9 mouse cellular contexts compared by ENCODE assay signal in the genomic region with DNA sequence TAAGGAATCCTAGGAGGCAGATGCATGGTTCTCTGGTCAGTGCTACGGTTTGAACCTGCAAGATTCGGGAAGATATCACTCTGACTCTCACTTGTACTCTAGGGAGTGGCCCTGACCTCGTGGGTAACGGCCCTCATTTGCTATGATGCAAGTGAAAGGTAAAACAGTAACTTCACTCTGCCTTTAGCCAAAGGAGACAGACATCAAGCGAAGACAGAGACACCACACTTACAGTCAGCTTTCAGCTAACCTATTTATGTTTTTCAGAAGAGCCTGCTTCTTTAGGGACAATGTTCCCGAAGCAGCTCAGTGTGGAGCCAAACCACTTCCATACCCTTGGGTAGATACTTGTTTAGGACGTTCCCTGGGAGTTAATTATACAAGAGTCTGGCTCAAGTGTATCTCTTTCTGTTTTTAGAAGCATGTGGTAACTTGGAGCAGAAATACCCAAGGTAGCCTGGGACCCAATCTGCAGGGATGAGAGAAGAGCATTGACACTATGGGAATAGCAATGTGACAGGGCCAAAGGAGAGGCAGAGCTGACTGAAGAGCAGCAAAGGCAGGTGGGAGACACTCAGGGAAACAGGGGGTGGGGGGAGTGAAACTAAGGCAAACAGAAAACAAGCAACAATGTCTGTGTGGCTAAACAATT. TPM values are rescaled to one million over a fixed set of nuclear protein-coding genes. Genes with fewer than 3 reads are reported as not detected.
DNase-seq lines count a peak whose midpoint lies in the region; ATAC-seq and TF ChIP-seq lines count a peak whose summit lies in the region.
"Had no signal": no experiment of that assay in that cellular context is flagged by ENCODE, and none has a peak within 500 bp of the region (broad histone marks: within the 10 kb centered on the region; RNA-seq: fewer than 3 reads in every experiment).

No protein-coding gene starts in this region.

- peak; percentile 10; the same call in 1 of the 2 replicates for TF ChIP-seq POLR2A in heart, adult 2 months (IDR thresholded peaks at IDR 0.05; ENCODE audit: insufficient read depth, low read depth, low read length)
- TF ChIP-seq POLR2A in bone marrow, adult 2 months (IDR thresholded peaks at IDR 0.05; ENCODE audit: borderline replicate concordance, control insufficient read depth, low read depth, low read length), result no peak

- intact Hi-C loops in heart, adult 2 months (cut with DNase I), result loop anchor here (2.0 kb wide), 1 partner anchor 19 kb away; the partner anchor contains the start of gene Hist2h4
- intact Hi-C loops in heart, postnatal 14 days (cut with DNase I), result no loop called here

- H3K4me3 ChIP-seq in heart, adult 2 months, result no peak overlapping the region; the same call in none of the 2 replicates
- H3K4me3 ChIP-seq in bone marrow, adult 2 months (replicated peaks; ENCODE audit: control insufficient read depth, low read depth, low read length), result peak overlapping the region; percentile 82
- H3K4me3 ChIP-seq in hindbrain, embryonic 12.5 days, result no peak overlapping the region
- peak overlapping the region; percentile 71 to 100; a peak in 3 of 4 replicates for H3K4me3 ChIP-seq in liver, embryonic 14.5 days (ENCODE audit: insufficient read depth in 1 of 2, low read depth in 2 of 2, low read length in 2 of 2)

- no peaks in the 10 kb centered on the region for H3K27me3 ChIP-seq in heart, adult 2 months (ENCODE audit: control insufficient read depth, insufficient read depth, low read length)
- no peaks in the 10 kb centered on the region for H3K27me3 ChIP-seq in hindbrain, embryonic 12.5 days
- H3K27me3 ChIP-seq in liver, embryonic 14.5 days (ENCODE audit: control insufficient read depth, insufficient read depth, low read length), result no peaks in the 10 kb centered on the region
- H3K27me3 ChIP-seq: Patski had no signal

- H3K9ac ChIP-seq in heart, adult 2 months (ENCODE audit: low read depth, low read length), result peak overlapping the region; percentile 72
- peak overlapping the region; percentile 84; the same call in 1 of the 2 replicates for H3K9ac ChIP-seq in hindbrain, embryonic 12.5 days
- peak overlapping the region; percentile 99 for H3K9ac ChIP-seq in liver, embryonic 14.5 days (replicated peaks)

- no peak for TF ChIP-seq CTCF in heart, adult 2 months (IDR thresholded peaks at IDR 0.05)
- TF ChIP-seq CTCF in bone marrow, adult 2 months (IDR thresholded peaks at IDR 0.05; ENCODE audit: control insufficient read depth, insufficient read depth, low read length), result no peak
- no peak for TF ChIP-seq CTCF in liver, embryonic 14.5 days (IDR thresholded peaks at IDR 0.05; ENCODE audit: low read depth)

- H3K4me2 ChIP-seq in hindbrain, embryonic 12.5 days (replicated peaks), result peak overlapping the region; percentile 60; the same call in 1 of the 2 replicates
- peak overlapping the region; percentile 95 for H3K4me2 ChIP-seq in liver, embryonic 14.5 days (ENCODE audit: low read depth)

- no peak for TF ChIP-seq EP300 in heart, adult 2 months (IDR thresholded peaks at IDR 0.05; ENCODE audit: insufficient read depth, low read depth, low read length)
- no peak for TF ChIP-seq EP300 in liver, embryonic 14.5 days (IDR thresholded peaks at IDR 0.05; ENCODE audit: low read depth)

- peak in 1 of 2 experiments; percentile 24 for DNase-seq in heart, adult 2 months
- DNase-seq in heart, postnatal 14 days, result no peak
- no peak for DNase-seq in liver, embryonic 14.5 days (ENCODE audit: low read depth in 3 of 3, low spot score in 3 of 3)
- no peak for DNase-seq in adrenal gland, postnatal 36 days
- DNase-seq in spleen, adult 18-20 months, result no peak
- DNase-seq in adrenal gland, postnatal 4 days (ENCODE audit: low spot score in 2 of 2), result no peak

- peaks cover 9% of the 10 kb centered on the region for H3K4me1 ChIP-seq in heart, adult 2 months (ENCODE audit: control insufficient read depth, insufficient read depth, low read length)
- peaks cover 5% of the 10 kb centered on the region for H3K4me1 ChIP-seq in bone marrow, adult 2 months (ENCODE audit: control insufficient read depth, insufficient read depth, low read length)
- H3K4me1 ChIP-seq in hindbrain, embryonic 12.5 days, result peaks cover 16% of the 10 kb centered on the region
- peaks cover 30 to 39% of the 10 kb centered on the region in 2 experiments for H3K4me1 ChIP-seq in liver, embryonic 14.5 days (replicated peaks; ENCODE audit: control insufficient read depth in 2 of 2, insufficient read depth in 2 of 2, low read length in 1 of 2)

- peaks cover 10% of the 10 kb centered on the region for H3K36me3 ChIP-seq in heart, adult 2 months (ENCODE audit: control insufficient read depth, insufficient read depth, low read length)
- no peaks in the 10 kb centered on the region for H3K36me3 ChIP-seq in hindbrain, embryonic 12.5 days
- no peaks in the 10 kb centered on the region for H3K36me3 ChIP-seq in liver, embryonic 14.5 days (replicated peaks; ENCODE audit: control insufficient read depth, insufficient read depth, low read depth)

- WGBS in heart, adult 2 months, result 66% methylated on average over 7 of the region's 7 CpGs
- WGBS in bone marrow, adult 2 months, result 48% methylated on average over 7 of the region's 7 CpGs
- 83% methylated on average over 7 of the region's 7 CpGs for WGBS in hindbrain, embryonic 12.5 days
- 65% methylated on average over 7 of the region's 7 CpGs for WGBS in liver, embryonic 14.5 days (ENCODE audit: insufficient replicate concordance)

- H3K27ac ChIP-seq in heart, adult 2 months, result peak overlapping the region; percentile 100
- H3K27ac ChIP-seq in bone marrow, adult 2 months (ENCODE audit: control insufficient read depth, insufficient read depth, low read depth, low read length, poor library complexity), result peak overlapping the region; percentile 94
- peak overlapping the region; percentile 98 for H3K27ac ChIP-seq in hindbrain, embryonic 12.5 days
- peak overlapping the region; percentile 99 for H3K27ac ChIP-seq in liver, embryonic 14.5 days

- no peak for ATAC-seq in hindbrain, embryonic 12.5 days (ENCODE audit: low FRiP score)
- ATAC-seq in liver, embryonic 14.5 days (ENCODE audit: insufficient read depth), result no peak
- ATAC-seq: Patski had no signal

- H3K79me2 ChIP-seq in heart, adult 2 months (replicated peaks; ENCODE audit: control insufficient read depth, insufficient read depth, low read length), result no peaks in the 10 kb centered on the region

- no peaks in the 10 kb centered on the region for H3K9me3 ChIP-seq in hindbrain, embryonic 12.5 days (replicated peaks)
- H3K9me3 ChIP-seq in liver, embryonic 14.5 days (ENCODE audit: control insufficient read depth, low read length), result no peaks in the 10 kb centered on the region

RNA-seq across cellular contexts. Expression of gene Hist2h2aa1, which starts 1.2 kb away (rescaled TPM):
- 10 to 100 TPM in 1 of 2 experiments, 1 to 10 TPM in 1; 7.1 to 13.0 TPM for total RNA-seq in heart, adult 2 months (2021)
- 60.4 and 124 TPM in 2 replicates for polyA plus RNA-seq in heart, adult 2 months (2012; rRNA removed)
- total RNA-seq in heart, postnatal 14 days (2021), result 10 to 100 TPM; 13.0 to 17.3 TPM
- polyA plus RNA-seq in bone marrow, adult 2 months (2011; ENCODE audit: insufficient read depth, insufficient read length, low replicate concordance, missing spikeins), result 4.5 TPM in 1 of 2 replicates, not detected in the other
- 16.0 and 22.0 TPM in 2 replicates for polyA plus RNA-seq in hindbrain, embryonic 12.5 days (2016; fragmentation: Nextera tagmentation; extraction: Ambion mirVana)
- polyA plus RNA-seq in liver, embryonic 14.5 days (2012; rRNA removed), result 45.7 and 46.3 TPM in 2 replicates
- polyA plus RNA-seq in liver, embryonic 14.5 days (2014; fragmentation: Nextera tagmentation; extraction: Ambion mirVana), result 32.0 TPM in 2 replicates
- 10 to 100 TPM in 1 of 2 experiments, 1 to 10 TPM in 1; 2.9 to 13.5 TPM for total RNA-seq in adrenal gland, postnatal 36 days (2021)
- total RNA-seq in adrenal gland, postnatal 4 days (2021), result 10 to 100 TPM; 34.3 to 35.1 TPM

RNA-seq across cellular contexts. Expression of gene Hist2h3c1, which starts 2.4 kb away (rescaled TPM):
- total RNA-seq in heart, adult 2 months (2021), result not detected
- polyA plus RNA-seq in heart, adult 2 months (2012; rRNA removed), result not detected in 2 replicates
- 1 to 10 TPM in 1 of 2 experiments, not detected in 1; 1.1 TPM for total RNA-seq in heart, postnatal 14 days (2021)
- not detected in 2 replicates for polyA plus RNA-seq in bone marrow, adult 2 months (2011; ENCODE audit: insufficient read depth, insufficient read length, low replicate concordance, missing spikeins)
- 0.71 and 0.91 TPM in 2 replicates for polyA plus RNA-seq in hindbrain, embryonic 12.5 days (2016; fragmentation: Nextera tagmentation; extraction: Ambion mirVana)
- polyA plus RNA-seq in liver, embryonic 14.5 days (2012; rRNA removed), result 2.4 and 3.6 TPM in 2 replicates
- 2.6 and 5.7 TPM in 2 replicates for polyA plus RNA-seq in liver, embryonic 14.5 days (2014; fragmentation: Nextera tagmentation; extraction: Ambion mirVana)
- total RNA-seq in adrenal gland, postnatal 36 days (2021), result not detected
- 1 to 10 TPM in 1 of 2 experiments, under 1 TPM in 1; 0.98 to 1.6 TPM for total RNA-seq in adrenal gland, postnatal 4 days (2021)
- polyA plus RNA-seq: Patski had no signal

RNA-seq across cellular contexts. Expression of gene Hist2h2aa2, which starts 4.0 kb away (rescaled TPM):
- total RNA-seq in heart, adult 2 months (2021), result 100 to 1,000 TPM; 189 to 218 TPM
- 33.9 and 73.5 TPM in 2 replicates for polyA plus RNA-seq in heart, adult 2 months (2012; rRNA removed)
- total RNA-seq in heart, postnatal 14 days (2021), result 100 to 1,000 TPM; 357 to 468 TPM
- 80.4 and 139 TPM in 2 replicates for polyA plus RNA-seq in bone marrow, adult 2 months (2011; ENCODE audit: insufficient read depth, insufficient read length, low replicate concordance, missing spikeins)
- 49.8 and 72.3 TPM in 2 replicates for polyA plus RNA-seq in hindbrain, embryonic 12.5 days (2016; fragmentation: Nextera tagmentation; extraction: Ambion mirVana)
- 32.9 and 34.5 TPM in 2 replicates for polyA plus RNA-seq in liver, embryonic 14.5 days (2012; rRNA removed)
- polyA plus RNA-seq in liver, embryonic 14.5 days (2014; fragmentation: Nextera tagmentation; extraction: Ambion mirVana), result 34.2 and 39.0 TPM in 2 replicates
- 100 to 1,000 TPM; 495 to 593 TPM for total RNA-seq in adrenal gland, postnatal 36 days (2021)
- 1,000 to 10,000 TPM; 1,421 to 1,566 TPM for total RNA-seq in adrenal gland, postnatal 4 days (2021)

RNA-seq across cellular contexts. Expression of gene Hist2h3c2, which starts 5.1 kb away (rescaled TPM):
- total RNA-seq in heart, adult 2 months (2021), result 1 to 10 TPM; 5.5 to 6.2 TPM
- 9.2 and 12.0 TPM in 2 replicates for polyA plus RNA-seq in heart, adult 2 months (2012; rRNA removed)
- 10 to 100 TPM; 22.1 to 48.5 TPM for total RNA-seq in heart, postnatal 14 days (2021)
- 50.6 and 79.9 TPM in 2 replicates for polyA plus RNA-seq in bone marrow, adult 2 months (2011; ENCODE audit: insufficient read depth, insufficient read length, low replicate concordance, missing spikeins)
- polyA plus RNA-seq in hindbrain, embryonic 12.5 days (2016; fragmentation: Nextera tagmentation; extraction: Ambion mirVana), result 4.9 and 6.7 TPM in 2 replicates
- 91.6 and 122 TPM in 2 replicates for polyA plus RNA-seq in liver, embryonic 14.5 days (2012; rRNA removed)
- polyA plus RNA-seq in liver, embryonic 14.5 days (2014; fragmentation: Nextera tagmentation; extraction: Ambion mirVana), result 13.6 and 14.6 TPM in 2 replicates
- total RNA-seq in adrenal gland, postnatal 36 days (2021), result 10 to 100 TPM; 23.8 to 30.2 TPM
- total RNA-seq in adrenal gland, postnatal 4 days (2021), result 100 to 1,000 TPM; 197 to 262 TPM

RNA-seq across cellular contexts. Expression of gene Hist2h4, which starts 19.1 kb away (rescaled TPM):
- total RNA-seq in heart, adult 2 months (2021), result 10 to 100 TPM; 11.6 to 14.0 TPM
- polyA plus RNA-seq in heart, adult 2 months (2012; rRNA removed), result 1.1 and 1.4 TPM in 2 replicates
- total RNA-seq in heart, postnatal 14 days (2021), result 10 to 100 TPM; 26.0 to 42.3 TPM
- 25.3 and 31.8 TPM in 2 replicates for polyA plus RNA-seq in bone marrow, adult 2 months (2011; ENCODE audit: insufficient read depth, insufficient read length, low replicate concordance, missing spikeins)
- 5.0 and 10.9 TPM in 2 replicates for polyA plus RNA-seq in hindbrain, embryonic 12.5 days (2016; fragmentation: Nextera tagmentation; extraction: Ambion mirVana)
- polyA plus RNA-seq in liver, embryonic 14.5 days (2012; rRNA removed), result 12.2 and 16.3 TPM in 2 replicates
- 15.1 TPM in 2 replicates for polyA plus RNA-seq in liver, embryonic 14.5 days (2014; fragmentation: Nextera tagmentation; extraction: Ambion mirVana)
- 10 to 100 TPM; 25.0 to 26.7 TPM for total RNA-seq in adrenal gland, postnatal 36 days (2021)
- 100 to 1,000 TPM in 1 of 2 experiments, 10 to 100 TPM in 1; 97.3 to 110 TPM for total RNA-seq in adrenal gland, postnatal 4 days (2021)

Comparison
In these comparisons a context has a peak if more than half of its experiments do, and no peak if none do; other contexts are left out.
1. H3K4me3 ChIP-seq: peak in bone marrow, adult 2 months (single experiment) and liver, embryonic 14.5 days (2 of 2); none in heart, adult 2 months (single experiment) and hindbrain, embryonic 12.5 days (single experiment).
2. Peak in every context shown above with its lines, with median percentiles within 50 percentile points of each other: H3K27ac ChIP-seq and H3K9ac ChIP-seq.